Mouse (Mus musculus) limb, embryonic 10.5 days (tissue): ENCODE data around the gene Actbl2. TPM values are rescaled to one million over a fixed set of nuclear protein-coding genes. Genes with fewer than 3 reads are reported as not detected.
A peak's percentile ranks its signal among the peaks of the same experiment; 100 is the strongest.

Experiments used
- DNase-seq: peaks from one replicate; pipeline ENCODE4 v3.0.0-alpha.2; 2017; ENCODE audit warnings: low spot score
- H3K27ac ChIP-seq: fragments of 300-500 bp; sonication (generic); 2 replicates; pipeline ENCODE4 v1.5.1; 2016; ENCODE audit warnings: mild to moderate bottlenecking
- H3K27me3 ChIP-seq: fragments of 300-500 bp; sonication (generic); 2 replicates; pipeline ENCODE4 v1.6.1; 2016; ENCODE audit warnings: low read depth, mild to moderate bottlenecking; ENCODE audit not compliant: poor library complexity, severe bottlenecking
- H3K36me3 ChIP-seq: fragments of 300-500 bp; sonication (generic); 2 replicates; pipeline ENCODE4 v1.6.1; 2016; ENCODE audit warnings: mild to moderate bottlenecking, moderate library complexity
- H3K4me1 ChIP-seq: fragments of 300-500 bp; sonication (generic); 2 replicates; pipeline ENCODE4 v1.6.1; 2016
- H3K4me3 ChIP-seq: fragments of 300-500 bp; sonication (generic); 2 replicates; pipeline ENCODE4 v1.5.1; 2016; ENCODE audit warnings: mild to moderate bottlenecking, moderate library complexity
- H3K9me3 ChIP-seq: fragments of 300-500 bp; sonication (generic); replicated peaks from 2 replicates; pipeline ENCODE4 v1.6.1; 2016; ENCODE audit warnings: mild to moderate bottlenecking
- WGBS: fragments of 180-500 bp; shearing (Covaris S2); methylation state at CpG from one replicate; pipeline ENCODE4 v1.1.7; 2016; 5-methylcytosine and 5-hydroxymethylcytosine counted together
- polyA plus RNA-seq: library from polyadenylated mRNA; unstranded; fragments of >200 nt; fragmentation: Nextera tagmentation; extraction: Ambion mirVana; gene quantifications from 2 replicates; pipeline ENCODE4 v1.2.1, GENCODE M21; 2016

Actbl2 gene
- not detected in 2 replicates for polyA plus RNA-seq

DNA sequence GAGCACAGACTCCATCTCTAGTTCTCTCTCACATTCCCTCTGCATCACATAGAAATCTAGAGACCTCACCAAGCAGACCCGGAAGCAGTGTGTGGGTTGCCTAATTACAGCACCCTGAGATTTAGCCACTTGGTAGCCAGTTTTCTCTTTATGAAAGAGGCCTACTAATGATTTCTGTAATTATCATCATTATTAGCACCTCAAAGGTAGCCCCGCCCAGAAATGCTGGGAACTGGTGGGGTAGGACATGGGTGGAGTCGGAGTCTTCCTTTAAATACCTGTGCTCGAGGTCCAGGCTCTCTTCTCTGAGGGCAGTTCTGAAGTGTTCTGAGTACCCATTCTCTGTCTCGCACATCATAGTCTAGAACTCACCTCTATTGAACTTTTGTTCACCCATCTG, at the start of gene Actbl2:
TSS of gene Actbl2 (plus strand) at position 301 of the 400 bp plus-strand sequence.
- Histone ChIP-seq H3K27ac (no peak within 1 kb of the TSS), H3K9me3 (no peaks in the 10 kb centered on the region), H3K4me1 (peaks cover 4% of the 10 kb centered on the region; the same call in 1 of the 2 replicates), H3K27me3 (no peaks in the 10 kb centered on the region), H3K36me3 (no peaks in the 10 kb centered on the region), H3K4me3 (no peak within 1 kb of the TSS)
- DNase-seq = no peak
- WGBS = 88% methylated on average over 5 of the region's 5 CpGs

DNA sequence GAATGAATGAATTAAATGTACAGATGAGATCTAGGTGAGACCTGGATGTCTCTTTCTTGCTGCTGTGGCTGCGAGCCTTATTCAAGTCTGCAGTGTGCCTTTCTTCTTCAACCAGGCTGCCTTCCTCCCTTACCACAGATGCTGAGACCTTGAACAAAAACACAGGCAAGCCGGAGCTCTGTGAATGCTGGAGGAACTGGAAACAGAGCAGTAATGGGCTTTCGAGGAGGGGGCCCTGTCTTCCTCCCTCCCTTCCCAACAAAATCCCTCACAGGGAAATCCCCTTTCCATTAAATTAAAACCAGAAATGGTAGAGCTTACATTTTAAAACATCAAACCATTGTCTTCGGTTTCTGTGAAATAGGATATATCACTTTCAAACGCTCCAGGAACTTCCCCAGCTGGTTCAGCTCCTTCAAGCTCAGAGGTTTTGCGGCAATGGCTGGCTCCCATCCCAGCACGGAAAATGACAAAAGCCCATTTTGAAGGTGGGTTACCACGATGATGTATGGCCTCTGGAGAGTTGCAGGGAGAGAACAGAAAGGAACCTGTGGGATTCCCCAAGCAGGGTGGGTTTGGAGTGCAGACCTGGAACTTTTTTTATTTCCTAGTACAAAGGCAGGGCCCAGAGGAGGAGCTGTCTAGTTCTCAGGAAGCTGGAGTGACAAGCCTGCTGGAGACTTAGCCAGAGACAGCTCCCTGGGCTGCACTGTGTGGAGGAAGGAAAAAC, 44.0 kb upstream of the Actbl2 start:
- no peak for DNase-seq
- 57% methylated on average over 8 of the region's 8 CpGs for WGBS
- Histone ChIP-seq H3K27me3 (no peaks in the 10 kb centered on the region), H3K4me3 (no peak overlapping the region), H3K9me3 (no peaks in the 10 kb centered on the region), H3K36me3 (no peaks in the 10 kb centered on the region), H3K4me1 (peaks cover 16% of the 10 kb centered on the region), H3K27ac (peak overlapping the region; percentile 57; the same call in 1 of the 2 replicates)

DNA sequence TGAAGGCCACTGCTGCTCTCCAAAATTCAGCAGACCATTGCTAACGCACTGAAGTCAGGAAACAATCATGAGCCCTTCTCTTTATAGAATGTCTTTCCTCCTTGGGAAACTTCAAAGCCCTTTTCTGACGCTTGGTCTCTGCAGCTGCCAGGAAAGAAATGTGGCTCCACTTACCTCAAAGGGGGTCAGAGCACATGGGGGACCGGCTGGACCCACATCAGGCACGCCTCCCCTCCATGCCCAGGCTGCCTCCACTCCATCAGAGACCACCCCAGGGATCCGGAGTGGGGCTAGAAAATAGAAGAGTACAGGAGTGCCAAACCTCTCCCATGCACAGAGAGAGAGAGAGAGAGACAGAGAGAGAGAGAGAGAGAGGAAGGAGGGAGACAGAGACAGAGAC, 26.0 kb upstream of the Actbl2 start:
- 22% methylated on average over 5 of the region's 5 CpGs for WGBS
- peak overlapping the region; percentile 58; the same call in 1 of the 2 replicates for H3K27ac ChIP-seq
- no peaks in the 10 kb centered on the region for H3K9me3 ChIP-seq
- H3K4me3 ChIP-seq = no peak overlapping the region
- H3K4me1 ChIP-seq = peaks cover 10% of the 10 kb centered on the region
- H3K27me3 ChIP-seq = no peaks in the 10 kb centered on the region
- H3K36me3 ChIP-seq = no peaks in the 10 kb centered on the region
- DNase-seq = no peak

DNA sequence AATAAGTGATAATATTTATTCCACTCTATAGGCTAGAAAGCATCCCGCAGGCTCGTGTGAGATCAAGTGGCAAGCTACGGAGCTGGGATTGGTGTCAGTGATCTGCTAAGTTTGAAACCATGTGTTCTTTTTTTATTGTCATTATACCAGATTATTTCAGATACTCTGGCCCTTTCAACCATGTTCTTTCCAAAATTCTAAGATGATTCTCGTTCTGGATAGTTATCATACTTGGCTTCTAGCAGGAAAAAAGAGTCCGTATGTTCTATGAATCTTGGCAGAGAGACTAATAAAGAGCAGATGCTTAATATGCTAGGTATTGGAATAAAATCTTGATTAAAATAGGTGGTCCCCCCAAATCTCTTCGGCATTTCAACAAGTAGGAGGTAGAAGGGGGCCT, 25.3 kb upstream of the Actbl2 start:
- H3K27ac ChIP-seq = no peak overlapping the region
- 92% methylated on average over 6 of the region's 6 CpGs for WGBS
- no peak overlapping the region for H3K4me3 ChIP-seq
- no peaks in the 10 kb centered on the region for H3K27me3 ChIP-seq
- H3K4me1 ChIP-seq = peaks cover 10% of the 10 kb centered on the region
- DNase-seq = no peak
- no peaks in the 10 kb centered on the region for H3K36me3 ChIP-seq
- H3K9me3 ChIP-seq = no peaks in the 10 kb centered on the region

DNA sequence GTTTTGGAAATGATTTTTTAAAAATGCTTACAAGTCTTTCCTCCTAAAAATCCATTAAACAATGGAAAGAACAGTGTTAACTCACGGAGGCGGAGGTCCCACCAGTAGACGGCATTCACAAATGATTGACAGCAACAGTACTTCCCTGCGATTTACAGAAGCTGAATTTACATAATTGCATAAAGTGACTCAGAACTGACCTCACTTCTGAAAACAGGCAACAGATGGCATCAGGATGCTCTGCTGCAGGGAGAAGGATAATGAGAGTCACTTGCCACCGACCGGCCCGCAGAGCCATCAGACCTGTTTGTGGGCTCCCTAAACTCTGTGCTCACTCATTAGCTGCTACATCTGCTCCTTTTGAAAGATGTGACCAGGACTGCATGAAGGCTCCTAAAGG, 22.4 kb upstream of the Actbl2 start:
- Histone ChIP-seq H3K9me3 (no peaks in the 10 kb centered on the region), H3K27ac (peak overlapping the region; percentile 9; the same call in 1 of the 2 replicates), H3K36me3 (no peaks in the 10 kb centered on the region), H3K4me1 (peaks cover 30% of the 10 kb centered on the region), H3K4me3 (no peak overlapping the region), H3K27me3 (no peaks in the 10 kb centered on the region)
- DNase-seq = no peak
- 80% methylated on average over 7 of the region's 7 CpGs for WGBS

DNA sequence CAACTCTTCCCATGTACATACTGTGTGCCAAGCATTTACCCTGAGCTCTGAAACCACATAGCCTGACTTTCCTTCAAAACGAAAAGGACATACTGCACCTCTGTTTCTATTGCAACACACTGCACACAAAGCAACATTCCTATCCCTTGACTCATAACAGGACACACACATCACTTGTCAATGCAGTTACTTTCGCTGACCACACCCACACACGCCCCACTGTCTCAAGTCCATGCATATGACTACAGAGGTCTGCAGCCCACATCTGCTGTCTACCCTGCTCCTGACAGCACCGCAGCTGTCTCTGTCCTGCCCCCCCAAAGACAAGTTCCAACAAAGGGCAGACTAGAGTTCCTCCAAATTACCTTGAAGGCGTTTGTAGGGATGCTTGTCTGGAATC, 21.5 kb upstream of the Actbl2 start:
- no peak for DNase-seq
- Histone ChIP-seq H3K4me3 (no peak overlapping the region), H3K36me3 (no peaks in the 10 kb centered on the region), H3K4me1 (peaks cover 30% of the 10 kb centered on the region), H3K9me3 (no peaks in the 10 kb centered on the region), H3K27ac (no peak overlapping the region), H3K27me3 (no peaks in the 10 kb centered on the region)
- 77% methylated on average over 5 of the region's 5 CpGs for WGBS

DNA sequence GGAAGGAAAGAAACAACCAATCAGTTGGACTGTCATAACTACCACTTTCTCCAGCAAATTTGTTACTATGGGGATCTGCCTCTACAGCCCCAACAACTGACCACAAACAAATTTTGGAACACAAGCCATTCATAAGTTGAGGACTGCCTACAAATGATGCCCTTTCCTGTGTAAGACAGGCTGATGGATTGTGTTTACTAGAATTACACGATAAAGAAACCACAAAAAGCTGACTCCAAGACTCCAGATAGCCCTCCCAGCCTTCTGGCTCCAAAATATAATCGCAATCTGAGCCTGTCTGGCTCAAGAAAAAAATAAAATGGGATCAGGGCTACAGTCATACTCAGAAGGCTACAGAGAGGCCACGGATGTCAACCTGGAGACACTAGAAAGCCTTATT, 20.2 kb upstream of the Actbl2 start:
- DNase-seq = no peak
- no peaks in the 10 kb centered on the region for H3K9me3 ChIP-seq
- H3K4me3 ChIP-seq = no peak overlapping the region
- peaks cover 23% of the 10 kb centered on the region for H3K4me1 ChIP-seq
- H3K36me3 ChIP-seq = no peaks in the 10 kb centered on the region
- H3K27ac ChIP-seq = peak overlapping the region; percentile 39; the same call in 1 of the 2 replicates
- no peaks in the 10 kb centered on the region for H3K27me3 ChIP-seq
- WGBS = 80% methylated on average over 3 of the region's 3 CpGs

DNA sequence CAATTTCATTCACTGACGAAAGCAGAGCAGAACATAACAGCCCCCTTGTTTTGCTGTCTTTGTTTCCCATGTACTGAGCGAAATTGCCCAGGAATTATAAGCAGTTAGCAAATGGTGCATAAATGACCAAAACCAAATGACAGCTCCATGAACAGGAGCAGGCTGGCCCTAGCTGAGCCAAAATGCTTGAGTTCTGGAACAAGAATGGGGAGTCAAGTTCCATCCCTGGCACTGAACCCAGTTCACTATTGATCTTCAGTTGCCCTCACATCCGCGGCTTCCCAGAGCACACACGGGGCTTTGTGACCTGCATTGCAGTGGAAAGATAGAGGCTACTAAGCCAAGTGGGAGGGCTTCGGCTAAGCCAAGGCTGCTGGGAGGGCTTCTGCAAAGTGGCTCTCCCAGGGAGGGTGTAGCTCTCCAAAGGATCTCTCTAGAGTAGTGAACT, 19.1 kb upstream of the Actbl2 start:
- peak overlapping the region; percentile 76 for H3K27ac ChIP-seq
- H3K36me3 ChIP-seq = no peaks in the 10 kb centered on the region
- no peak overlapping the region for H3K4me3 ChIP-seq
- 85% methylated on average over 6 of the region's 6 CpGs for WGBS
- no peaks in the 10 kb centered on the region for H3K9me3 ChIP-seq
- peaks cover 23% of the 10 kb centered on the region for H3K4me1 ChIP-seq
- DNase-seq = no peak
- no peaks in the 10 kb centered on the region for H3K27me3 ChIP-seq

DNA sequence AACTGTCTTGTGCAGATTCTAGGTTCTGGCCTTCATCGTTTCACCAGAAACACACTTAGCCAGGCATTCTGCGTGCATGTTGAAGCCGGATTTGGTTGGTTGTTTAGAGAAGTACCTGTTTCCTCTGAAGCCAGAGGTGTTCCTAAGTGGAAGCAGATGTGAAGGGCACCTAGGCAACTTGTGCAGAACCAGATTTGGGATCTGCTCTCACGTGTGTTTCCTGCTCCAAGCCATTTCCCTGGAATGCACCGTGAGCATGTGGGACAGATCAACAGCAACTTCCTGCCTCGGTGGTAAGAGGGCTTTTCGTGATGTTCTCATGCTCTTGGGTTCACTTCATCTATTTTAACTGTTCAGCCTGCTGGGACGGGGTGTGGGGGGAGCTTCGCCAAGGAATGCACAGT, 18.4 kb upstream of the Actbl2 start:
- no peaks in the 10 kb centered on the region for H3K9me3 ChIP-seq
- WGBS = 49% methylated on average over 9 of the region's 9 CpGs
- no peaks in the 10 kb centered on the region for H3K36me3 ChIP-seq
- H3K27me3 ChIP-seq = no peaks in the 10 kb centered on the region
- peaks cover 23% of the 10 kb centered on the region for H3K4me1 ChIP-seq
- no peak overlapping the region for H3K4me3 ChIP-seq
- DNase-seq = peak; percentile 53
- peak overlapping the region; percentile 76 for H3K27ac ChIP-seq

DNA sequence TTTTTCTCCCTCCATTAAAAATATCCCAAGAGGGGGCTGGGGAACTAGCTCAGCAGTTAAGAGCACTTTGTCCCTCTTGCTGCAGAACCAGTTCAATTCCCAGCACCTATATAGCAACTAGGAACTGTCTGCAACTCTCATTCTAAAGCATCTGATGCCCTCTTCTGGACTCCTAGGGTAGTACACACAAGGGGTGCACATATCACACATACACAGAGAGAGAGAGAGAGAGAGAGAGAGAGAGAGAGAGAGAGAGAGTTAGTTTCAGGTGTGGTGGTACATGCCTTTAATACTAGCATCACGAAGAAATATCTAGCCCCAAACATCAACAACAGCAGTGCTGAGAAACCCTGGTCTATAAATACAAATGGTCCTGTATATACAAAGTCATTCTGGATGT, 17.5 kb upstream of the Actbl2 start:
- no peaks in the 10 kb centered on the region for H3K27me3 ChIP-seq
- no peak overlapping the region for H3K4me3 ChIP-seq
- 79% methylated on average over 1 of the region's 1 CpGs for WGBS
- H3K4me1 ChIP-seq = peaks cover 20% of the 10 kb centered on the region
- H3K36me3 ChIP-seq = no peaks in the 10 kb centered on the region
- no peaks in the 10 kb centered on the region for H3K9me3 ChIP-seq
- H3K27ac ChIP-seq = peak overlapping the region; percentile 62; the same call in 1 of the 2 replicates
- DNase-seq = no peak

DNA sequence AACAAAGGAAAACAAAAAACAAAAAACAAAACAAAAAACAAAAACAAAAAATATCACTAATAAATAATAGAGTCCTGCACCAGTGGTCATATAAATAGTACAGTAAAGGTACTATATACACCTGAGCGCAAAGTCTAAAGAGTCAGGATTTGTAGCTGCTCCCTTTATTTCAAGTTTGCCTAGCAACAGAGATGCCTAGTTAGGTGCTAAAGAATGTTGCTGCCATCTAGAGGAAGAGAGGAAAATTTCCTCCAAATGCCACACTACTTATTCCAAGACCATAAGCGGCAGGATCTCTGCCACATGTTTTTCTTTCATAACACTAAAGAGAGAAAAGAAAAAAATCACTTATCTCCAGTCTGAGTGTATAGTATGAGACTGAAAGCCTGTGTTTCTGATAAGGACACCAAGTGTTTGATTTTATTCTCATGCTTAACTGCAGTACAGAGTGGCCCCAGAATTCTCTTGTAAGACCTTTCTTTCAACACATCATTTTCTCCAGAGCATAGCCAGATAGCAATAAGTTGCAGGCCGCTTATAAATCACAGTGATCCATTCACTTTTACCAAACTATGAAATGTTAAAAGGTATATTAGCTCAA, 16.8 kb upstream of the Actbl2 start:
- Histone ChIP-seq H3K4me1 (peaks cover 20% of the 10 kb centered on the region), H3K4me3 (no peak overlapping the region), H3K9me3 (no peaks in the 10 kb centered on the region), H3K27me3 (no peaks in the 10 kb centered on the region), H3K36me3 (no peaks in the 10 kb centered on the region), H3K27ac (no peak overlapping the region)
- 62% methylated on average over 3 of the region's 3 CpGs for WGBS
- DNase-seq = no peak

DNA sequence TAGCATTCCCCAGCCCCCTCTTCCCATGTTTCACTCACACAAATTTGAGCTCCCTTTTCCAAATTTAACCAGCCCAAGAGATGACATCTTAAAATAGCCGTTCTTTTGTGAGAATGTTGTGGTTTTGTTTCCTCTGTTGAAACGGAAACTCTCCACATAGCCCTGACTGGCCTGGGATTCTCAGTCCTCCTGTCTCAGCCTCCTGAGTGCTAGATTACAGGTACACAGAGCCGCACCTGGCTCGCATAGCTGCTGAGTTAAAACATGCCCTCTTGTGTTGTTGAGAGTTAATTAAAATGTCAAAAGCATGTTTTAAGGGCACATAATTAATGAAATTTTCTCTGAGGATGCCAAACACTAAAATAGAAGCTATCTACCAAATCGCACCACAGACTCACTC, 3.7 kb upstream of the Actbl2 start:
- no peaks in the 10 kb centered on the region for H3K9me3 ChIP-seq
- 91% methylated on average over 5 of the region's 5 CpGs for WGBS
- H3K27ac ChIP-seq = no peak overlapping the region
- H3K36me3 ChIP-seq = no peaks in the 10 kb centered on the region
- no peaks in the 10 kb centered on the region for H3K4me1 ChIP-seq
- H3K4me3 ChIP-seq = no peak overlapping the region
- no peak for DNase-seq
- no peaks in the 10 kb centered on the region for H3K27me3 ChIP-seq

DNA sequence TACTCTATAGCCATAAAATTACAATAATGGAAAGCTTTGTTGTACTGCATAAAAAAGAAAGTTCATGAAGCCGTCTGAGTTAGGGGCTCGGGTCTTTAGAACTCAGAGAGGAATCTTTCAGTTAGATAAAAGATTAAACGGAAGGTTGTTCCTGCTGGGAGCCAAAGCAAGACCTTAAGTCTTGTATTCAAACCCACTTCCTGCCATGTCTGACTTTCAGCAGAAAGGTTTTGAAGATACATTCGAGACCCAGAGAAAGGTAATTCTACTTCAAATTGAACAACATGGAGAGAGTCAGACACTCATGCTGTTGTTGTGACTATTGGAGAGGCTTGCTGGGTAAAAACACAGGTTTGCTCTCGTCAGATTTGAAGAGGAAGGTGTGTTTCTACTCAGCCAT, 3.0 kb upstream of the Actbl2 start:
- DNase-seq = no peak
- H3K4me3 ChIP-seq = no peak overlapping the region
- 86% methylated on average over 5 of the region's 5 CpGs for WGBS
- H3K27ac ChIP-seq = no peak overlapping the region
- H3K9me3 ChIP-seq = no peaks in the 10 kb centered on the region
- H3K4me1 ChIP-seq = no peaks in the 10 kb centered on the region
- no peaks in the 10 kb centered on the region for H3K27me3 ChIP-seq
- no peaks in the 10 kb centered on the region for H3K36me3 ChIP-seq
